Mouse (Mus musculus) gastrocnemius, adult 18-20 months (tissue): Measurements from ENCODE around the gene Mtrex. TPM values are rescaled to one million over a fixed set of nuclear protein-coding genes. Genes with fewer than 3 reads are reported as not detected.

Source experiments
- DNase-seq: peaks from one replicate; pipeline ENCODE4 v3.0.0; 2021; ENCODE audit warnings: low spot score
- long read RNA-seq, 2 experiments: library from polyadenylated mRNA; stranded (forward); transcript quantifications; one replicate each; pipeline ENCODE4 v2.0.0; 2021
- total RNA-seq, 2 experiments: library from RNA; stranded (reverse); gene quantifications; 2 replicates each; pipeline ENCODE4 v1.2.3; 2021

The Mtrex gene
- total RNA-seq = 10 to 100 TPM; 28.4 to 30.8 TPM
- long read RNA-seq, experiment 1, transcript Mtrex-201 (27 exons, 3,689 nt) = major isoform, 47 of 51 reads
- long read RNA-seq, experiment 1, partial matches to known transcripts = 2 of 51 reads
- long read RNA-seq, experiment 1, other reads (novel, unspliced or antisense) = 2 of 51 reads
- long read RNA-seq, experiment 2, transcript Mtrex-201 (27 exons, 3,689 nt) = major isoform, 30 of 35 reads
- long read RNA-seq, experiment 2, partial matches to known transcripts = 3 of 35 reads
- long read RNA-seq, experiment 2, other reads (novel, unspliced or antisense) = 2 of 35 reads

GRCm38 (mm10) chr13:112927287-112928001, at the start of gene Mtrex, which contains the start of gene Dhx29:
Gene Mtrex (minus strand): TSS chr13:112927398.
Gene Dhx29 (plus strand): TSS chr13:112927454.
- peak; percentile 99 for DNase-seq

GRCm38 (mm10) chr13:112976720-112977119, 49.5 kb upstream of the Mtrex start:
- DNase-seq = no peak

- no peak for DNase-seq
Observed at GRCm38 (mm10) chr13:112967267-112967666, 40.1 kb upstream of the Mtrex start.

GRCm38 (mm10) chr13:112964421-112964820, 37.2 kb upstream of the Mtrex start:
- no peak for DNase-seq

GRCm38 (mm10) chr13:112963081-112963480, 35.9 kb upstream of the Mtrex start:
- no peak for DNase-seq

- no peak for DNase-seq
Observed at GRCm38 (mm10) chr13:112954067-112954466, 26.9 kb upstream of the Mtrex start.

- no peak for DNase-seq
Observed at GRCm38 (mm10) chr13:112945900-112946299, 18.7 kb upstream of the Mtrex start.

- DNase-seq = no peak
Observed at GRCm38 (mm10) chr13:112945312-112945711, 18.1 kb upstream of the Mtrex start.

- DNase-seq = no peak
Observed at GRCm38 (mm10) chr13:112941879-112942330, 14.7 kb upstream of the Mtrex start.

- no peak for DNase-seq
Observed at GRCm38 (mm10) chr13:112938130-112938529, 10.9 kb upstream of the Mtrex start.

GRCm38 (mm10) chr13:112928038-112928668, 955 bp upstream of the Mtrex start:
- DNase-seq = no peak

GRCm38 (mm10) chr13:112926796-112927195, 402 bp downstream of the Mtrex start:
- no peak for DNase-seq

- DNase-seq = no peak
Observed at GRCm38 (mm10) chr13:112925976-112926375, 1.2 kb downstream of the Mtrex start.

- no peak for DNase-seq
Observed at GRCm38 (mm10) chr13:112925266-112925665, 1.9 kb downstream of the Mtrex start.

- DNase-seq = no peak
Observed at GRCm38 (mm10) chr13:112920906-112921305, 6.3 kb downstream of the Mtrex start.

GRCm38 (mm10) chr13:112919141-112919865, 7.9 kb downstream of the Mtrex start:
- no peak for DNase-seq

GRCm38 (mm10) chr13:112910434-112910833, 16.8 kb downstream of the Mtrex start:
- DNase-seq = no peak

GRCm38 (mm10) chr13:112909663-112910062, 17.5 kb downstream of the Mtrex start:
- peak; percentile 39 for DNase-seq

GRCm38 (mm10) chr13:112902176-112902575, 25.0 kb downstream of the Mtrex start:
- no peak for DNase-seq

- no peak for DNase-seq
Observed at GRCm38 (mm10) chr13:112887234-112887633, 40.0 kb downstream of the Mtrex start.

- no peak for DNase-seq
Observed at GRCm38 (mm10) chr13:112871500-112872266, 55.5 kb downstream of the Mtrex start.
